Mouse (Mus musculus): ENCODE measurements around the gene Elfn2.
A peak's percentile ranks its signal among the peaks of the same experiment; 100 is the strongest.

The Elfn2 gene

GRCm38 (mm10) chr15:78680291-78680690, 38.3 kb downstream of the Elfn2 start:
- DNase-seq: no peak

- no peak for DNase-seq
These were observed 40.9 kb downstream of the Elfn2 start for GRCm38 (mm10) chr15:78677708-78678107.

GRCm38 (mm10) chr15:78677015-78677414, 41.6 kb downstream of the Elfn2 start:
- DNase-seq: peak; percentile 20

- DNase-seq: no peak
These were observed 43.6 kb downstream of the Elfn2 start for GRCm38 (mm10) chr15:78674912-78675412.

- no peak for DNase-seq
These were observed 45.1 kb downstream of the Elfn2 start for GRCm38 (mm10) chr15:78673436-78673835.

- peak; percentile 63 for DNase-seq
These were observed 48.2 kb downstream of the Elfn2 start for GRCm38 (mm10) chr15:78670341-78670740.

- DNase-seq: no peak
These were observed 49.2 kb downstream of the Elfn2 start for GRCm38 (mm10) chr15:78669221-78669871.

- peak; percentile 45 for DNase-seq
These were observed 54.3 kb downstream of the Elfn2 start for GRCm38 (mm10) chr15:78664268-78664667.

- no peak for DNase-seq
These were observed 67.4 kb downstream of the Elfn2 start for GRCm38 (mm10) chr15:78651169-78651568.

- no peak for DNase-seq
These were observed 70.8 kb downstream of the Elfn2 start for GRCm38 (mm10) chr15:78647746-78648145.

GRCm38 (mm10) chr15:78644606-78645005, 74.0 kb downstream of the Elfn2 start:
- no peak for DNase-seq

- DNase-seq: no peak
These were observed 74.9 kb downstream of the Elfn2 start for GRCm38 (mm10) chr15:78643633-78644032.

- peak; percentile 67 for DNase-seq
These were observed 83.3 kb downstream of the Elfn2 start for GRCm38 (mm10) chr15:78635231-78635630.

GRCm38 (mm10) chr15:78634095-78634737, 84.4 kb downstream of the Elfn2 start:
- DNase-seq: no peak

GRCm38 (mm10) chr15:78633413-78633812, 85.2 kb downstream of the Elfn2 start:
- no peak for DNase-seq

GRCm38 (mm10) chr15:78632387-78632786, 86.2 kb downstream of the Elfn2 start:
- DNase-seq: no peak

- DNase-seq: no peak
These were observed 92.3 kb downstream of the Elfn2 start for GRCm38 (mm10) chr15:78626285-78626684.

GRCm38 (mm10) chr15:78624961-78625360, 93.6 kb downstream of the Elfn2 start:
- DNase-seq: peak; percentile 53

GRCm38 (mm10) chr15:78624431-78624950, 94.1 kb downstream of the Elfn2 start:
- peak; percentile 88 for DNase-seq

GRCm38 (mm10) chr15:78623426-78623825, 95.1 kb downstream of the Elfn2 start:
- peak; percentile 85 for DNase-seq
